Mouse (Mus musculus): ENCODE measurements at regions not wholly inside any gene's neighbourhood (a gene's known extent, or its start where the extent isn't known, plus 50 kb on each side); places are given as distances from the start of the nearest gene placed in this dataset.

DNA sequence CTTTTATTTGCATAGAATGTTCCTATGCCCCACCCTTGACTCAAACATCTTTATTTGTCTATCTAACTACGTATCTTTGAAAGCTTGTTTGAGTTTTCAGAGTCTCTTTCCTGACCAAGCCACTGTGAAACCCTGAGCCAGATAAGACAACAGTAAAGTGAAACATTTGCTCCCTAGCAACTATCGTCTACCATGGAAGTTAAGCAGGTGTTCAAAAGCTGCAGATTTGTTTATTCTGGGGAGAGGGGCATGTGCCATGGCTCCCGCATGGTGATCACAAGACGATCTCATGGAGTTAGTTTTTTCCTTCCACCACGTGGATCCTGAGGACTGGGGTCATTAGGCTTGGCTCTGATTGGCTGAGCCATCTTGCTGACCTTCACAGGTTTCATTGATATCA lies 55.5 kb downstream of the Gm9972 start:
- Histone ChIP-seq H3K27me3 (ENCODE audit: control insufficient read depth, insufficient read depth, low read length) (no peaks in the 10 kb centered on the region), H3K4me3 (replicated peaks; ENCODE audit: low read length) (no peak overlapping the region), H3K9me3 (replicated peaks; ENCODE audit: control insufficient read depth, low read length) (no peaks in the 10 kb centered on the region), H3K9ac (ENCODE audit: low read length) (no peak overlapping the region), H3K36me3 (ENCODE audit: control insufficient read depth, insufficient read depth, low read length) (no peaks in the 10 kb centered on the region), H3K4me1 (ENCODE audit: control insufficient read depth, insufficient read depth, low read length) (no peaks in the 10 kb centered on the region), H3K27ac (ENCODE audit: low read length) (no peak overlapping the region), H3K4me2 (ENCODE audit: low read depth, low read length) (peak overlapping the region; percentile 6; the same call in 1 of the 2 replicates)
- peak; percentile 64; the same call in 1 of the 2 replicates for ATAC-seq (ENCODE audit: insufficient read depth, low FRiP score)
- WGBS: 24% methylated on average over 5 of the region's 5 CpGs

DNA sequence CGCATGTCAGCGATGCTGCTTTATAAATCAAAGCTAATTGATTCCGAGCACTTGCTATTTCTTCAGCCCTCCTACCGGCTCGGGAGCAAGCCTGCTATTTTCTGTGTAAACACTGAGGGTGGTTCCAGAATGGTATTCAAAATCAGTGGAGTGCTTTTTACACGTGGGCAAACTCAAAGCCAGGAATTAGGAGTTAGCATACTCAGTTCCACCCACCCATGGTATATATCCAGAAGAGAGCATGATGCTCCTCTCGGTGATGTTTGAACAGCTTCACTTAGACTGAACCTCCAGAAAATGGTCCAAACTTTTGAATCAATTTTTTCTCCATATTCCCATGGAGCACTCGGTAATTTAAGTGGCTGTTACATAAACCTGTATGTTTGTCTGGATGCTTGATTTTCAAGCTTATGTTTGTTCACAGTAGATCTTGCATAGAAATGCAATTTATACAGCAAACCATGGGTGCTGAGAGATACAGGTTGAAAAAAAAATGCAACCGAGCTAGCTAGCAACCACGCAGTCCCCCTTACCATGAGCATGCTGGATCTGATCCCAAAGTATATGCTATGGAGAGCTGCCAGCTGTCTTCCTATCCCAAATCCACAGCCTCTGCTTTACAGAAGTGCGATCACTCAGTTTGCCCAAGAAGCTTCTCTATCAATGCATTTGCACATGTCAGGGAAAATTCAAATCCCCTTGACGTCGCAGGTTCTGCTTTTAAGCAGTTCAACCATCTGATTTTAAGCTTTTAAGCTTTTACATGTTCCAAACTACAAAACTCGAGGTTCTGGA lies 56.8 kb downstream of the Gm9972 start:
- H3K36me3 ChIP-seq (ENCODE audit: control insufficient read depth, insufficient read depth, low read length): no peaks in the 10 kb centered on the region
- H3K9ac ChIP-seq (ENCODE audit: low read length): no peak overlapping the region
- no peak overlapping the region for H3K27ac ChIP-seq (ENCODE audit: low read length)
- no peak overlapping the region for H3K4me3 ChIP-seq (replicated peaks; ENCODE audit: low read length)
- H3K4me1 ChIP-seq (ENCODE audit: control insufficient read depth, insufficient read depth, low read length): no peaks in the 10 kb centered on the region
- H3K4me2 ChIP-seq (ENCODE audit: low read depth, low read length): no peak overlapping the region
- H3K27me3 ChIP-seq (ENCODE audit: control insufficient read depth, insufficient read depth, low read length): no peaks in the 10 kb centered on the region
- no peak for ATAC-seq (ENCODE audit: insufficient read depth, low FRiP score)
- 63% methylated on average over 14 of the region's 14 CpGs for WGBS
- H3K9me3 ChIP-seq (replicated peaks; ENCODE audit: control insufficient read depth, low read length): no peaks in the 10 kb centered on the region

DNA sequence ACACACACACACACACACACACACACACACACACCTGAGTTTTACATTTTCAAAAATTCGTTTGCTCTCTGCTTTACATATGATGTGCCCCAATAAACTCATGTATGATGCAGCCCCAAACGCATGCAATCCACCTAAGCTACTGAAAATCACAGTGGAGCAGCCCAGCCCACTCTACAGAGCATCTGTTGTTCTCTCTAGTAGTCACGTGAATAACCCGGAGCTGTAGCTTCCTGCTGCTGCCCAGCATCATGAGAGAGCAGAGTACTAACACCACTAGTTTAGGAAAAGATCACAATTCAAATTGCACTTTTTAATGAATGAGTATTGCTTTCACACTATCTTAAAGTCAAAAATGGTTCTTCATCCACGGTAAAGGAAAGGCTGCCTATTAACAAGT lies 56.7 kb upstream of the Atp10b start:
- no peaks in the 10 kb centered on the region for H3K9me3 ChIP-seq (replicated peaks; ENCODE audit: control insufficient read depth, low read length)
- no peak overlapping the region for H3K9ac ChIP-seq (ENCODE audit: low read length)
- no peak overlapping the region for H3K27ac ChIP-seq (ENCODE audit: low read length)
- H3K4me1 ChIP-seq (ENCODE audit: control insufficient read depth, insufficient read depth, low read length): no peaks in the 10 kb centered on the region
- 75% methylated on average over 5 of the region's 5 CpGs for WGBS
- H3K36me3 ChIP-seq (ENCODE audit: control insufficient read depth, insufficient read depth, low read length): no peaks in the 10 kb centered on the region
- H3K4me2 ChIP-seq (ENCODE audit: low read depth, low read length): no peak overlapping the region
- H3K4me3 ChIP-seq (replicated peaks; ENCODE audit: low read length): no peak overlapping the region
- ATAC-seq (ENCODE audit: insufficient read depth, low FRiP score): no peak
- no peaks in the 10 kb centered on the region for H3K27me3 ChIP-seq (ENCODE audit: control insufficient read depth, insufficient read depth, low read length)

- no peaks in the 10 kb centered on the region for H3K9me3 ChIP-seq (replicated peaks; ENCODE audit: control insufficient read depth, low read length)
- no peaks in the 10 kb centered on the region for H3K4me1 ChIP-seq (ENCODE audit: control insufficient read depth, insufficient read depth, low read length)
- H3K9ac ChIP-seq (ENCODE audit: low read length): no peak overlapping the region
- no peak for ATAC-seq (ENCODE audit: insufficient read depth, low FRiP score)
- no peaks in the 10 kb centered on the region for H3K36me3 ChIP-seq (ENCODE audit: control insufficient read depth, insufficient read depth, low read length)
- H3K27me3 ChIP-seq (ENCODE audit: control insufficient read depth, insufficient read depth, low read length): no peaks in the 10 kb centered on the region
- H3K4me3 ChIP-seq (replicated peaks; ENCODE audit: low read length): no peak overlapping the region
- no peak overlapping the region for H3K27ac ChIP-seq (ENCODE audit: low read length)
- no peak overlapping the region for H3K4me2 ChIP-seq (ENCODE audit: low read depth, low read length)
- 74% methylated on average over 5 of the region's 5 CpGs for WGBS
These were observed 53.7 kb upstream of the Atp10b start for GRCm38 (mm10) chr11:43096003-43096402.

DNA sequence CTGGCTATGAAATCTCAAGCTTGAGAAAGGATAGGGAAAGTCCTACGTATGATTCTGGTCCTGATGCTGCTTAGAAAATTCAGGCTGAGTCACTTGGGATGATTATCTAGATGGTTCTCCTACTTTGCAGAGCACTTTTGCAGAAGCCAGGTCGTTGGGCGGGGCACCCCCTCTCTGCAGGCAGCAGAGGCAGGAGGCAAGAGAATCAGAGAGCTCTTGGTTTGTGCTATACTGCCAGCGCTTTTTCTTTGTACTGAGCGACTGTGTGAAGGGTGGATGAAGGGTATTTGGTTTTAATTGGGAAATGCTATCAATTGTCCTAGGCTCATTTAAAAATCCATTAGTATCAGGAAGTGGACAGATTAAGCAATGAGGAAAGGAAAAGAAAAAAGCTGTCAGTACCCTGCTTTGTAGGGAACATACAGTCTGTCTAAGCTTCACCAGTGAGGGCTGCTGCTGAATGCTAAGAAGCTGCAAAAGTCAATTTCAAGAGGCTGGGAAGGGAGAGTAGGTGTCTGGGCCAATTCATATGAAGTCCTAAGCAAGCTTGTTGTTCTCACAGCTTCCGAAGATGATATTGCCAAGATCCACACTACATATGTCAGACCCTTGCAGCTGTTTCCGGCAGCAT lies 50.8 kb upstream of the Atp10b start:
- no peak for ATAC-seq (ENCODE audit: insufficient read depth, low FRiP score)
- Histone ChIP-seq H3K4me3 (replicated peaks; ENCODE audit: low read length) (no peak overlapping the region), H3K36me3 (ENCODE audit: control insufficient read depth, insufficient read depth, low read length) (no peaks in the 10 kb centered on the region), H3K4me1 (ENCODE audit: control insufficient read depth, insufficient read depth, low read length) (no peaks in the 10 kb centered on the region), H3K9me3 (replicated peaks; ENCODE audit: control insufficient read depth, low read length) (no peaks in the 10 kb centered on the region), H3K4me2 (ENCODE audit: low read depth, low read length) (no peak overlapping the region), H3K27ac (ENCODE audit: low read length) (no peak overlapping the region), H3K27me3 (ENCODE audit: control insufficient read depth, insufficient read depth, low read length) (no peaks in the 10 kb centered on the region), H3K9ac (ENCODE audit: low read length) (no peak overlapping the region)
- WGBS: 76% methylated on average over 7 of the region's 7 CpGs

Data from stomach, embryonic 16.5 days (tissue).